Mouse (Mus musculus) neutrophil, adult 5-6 weeks (primary cell): ENCODE data around the gene Celsr1. TPM values are rescaled to one million over a fixed set of nuclear protein-coding genes. Genes with fewer than 3 reads are reported as not detected.

Experiments used
- ATAC-seq: fragments of 151-379, 151-347 bp; 2 replicates; pipeline ENCODE4 v1.8.0; 2017; ENCODE audit warnings: mild to moderate bottlenecking, moderate TSS enrichment; ENCODE audit not compliant: insufficient number of reproducible peaks, poor library complexity, low FRiP score, severe bottlenecking; ENCODE audit errors: extremely low read depth
- total RNA-seq: library from RNA; stranded (forward); fragments of 200-1000 nt; gene quantifications from 2 replicates; pipeline ENCODE4 v1.2.3, GENCODE M21; 2017

The Celsr1 gene
- total RNA-seq, 1 experiment from 2014 or later, result 3.1 TPM

GRCm38 (mm10) chr15:86050170-86050743 is 16.7 kb upstream of the Celsr1 start:
- ATAC-seq, result no peak

GRCm38 (mm10) chr15:86049510-86049909 is 15.9 kb upstream of the Celsr1 start:
- ATAC-seq, result no peak

GRCm38 (mm10) chr15:86042364-86042763 is 8.8 kb upstream of the Celsr1 start:
- ATAC-seq, result no peak

- no peak for ATAC-seq
Measured at GRCm38 (mm10) chr15:86041421-86041820, 7.8 kb upstream of the Celsr1 start.

- ATAC-seq, result peak; percentile 83
Measured at GRCm38 (mm10) chr15:86038802-86039201, 5.2 kb upstream of the Celsr1 start.

GRCm38 (mm10) chr15:86035913-86036312 is 2.3 kb upstream of the Celsr1 start:
- no peak for ATAC-seq

GRCm38 (mm10) chr15:86034781-86035360 is 1.3 kb upstream of the Celsr1 start:
- no peak for ATAC-seq

- ATAC-seq, result peak; percentile 25; the same call in 1 of the 2 replicates
Measured at GRCm38 (mm10) chr15:86034021-86034523, 495 bp upstream of the Celsr1 start.

- no peak for ATAC-seq
Measured at GRCm38 (mm10) chr15:86032811-86033190, 776 bp downstream of the Celsr1 start.

- ATAC-seq, result no peak
Measured at GRCm38 (mm10) chr15:86029981-86030380, 3.6 kb downstream of the Celsr1 start.

GRCm38 (mm10) chr15:86027871-86028270 is 5.7 kb downstream of the Celsr1 start:
- no peak for ATAC-seq

GRCm38 (mm10) chr15:86021971-86022370 is 11.6 kb downstream of the Celsr1 start:
- ATAC-seq, result no peak

- no peak for ATAC-seq
Measured at GRCm38 (mm10) chr15:86021301-86021700, 12.3 kb downstream of the Celsr1 start.

GRCm38 (mm10) chr15:86020008-86020407 is 13.6 kb downstream of the Celsr1 start:
- ATAC-seq, result no peak

GRCm38 (mm10) chr15:86018753-86019512 is 14.6 kb downstream of the Celsr1 start:
- no peak for ATAC-seq

GRCm38 (mm10) chr15:86017336-86017735 is 16.2 kb downstream of the Celsr1 start:
- ATAC-seq, result no peak

- ATAC-seq, result no peak
Measured at GRCm38 (mm10) chr15:86015860-86016541, 17.6 kb downstream of the Celsr1 start.

GRCm38 (mm10) chr15:86015026-86015425 is 18.6 kb downstream of the Celsr1 start:
- no peak for ATAC-seq

GRCm38 (mm10) chr15:86013656-86014055 is 19.9 kb downstream of the Celsr1 start:
- ATAC-seq, result no peak
